Mouse (Mus musculus) heart, embryonic 15.5 days (tissue): ENCODE measurements at regions not wholly inside any gene's neighbourhood (a gene's known extent, or its start where the extent isn't known, plus 50 kb on each side); places are given as distances from the start of the nearest gene placed in this dataset.

ENCODE experiments used
- ATAC-seq: fragments of 200-750 bp; cut with Nextera tagmentation; replicated peaks from 2 replicates; pipeline ENCODE4 v1.8.0; 2017; ENCODE audit warnings: low read depth, moderate TSS enrichment; ENCODE audit not compliant: insufficient number of reproducible peaks, insufficient read depth, low FRiP score
- H3K27ac ChIP-seq: fragments of 300-500 bp; sonication (generic); 2 replicates; pipeline ENCODE4 v1.5.1; 2015; ENCODE audit warnings: mild to moderate bottlenecking, inconsistent platforms
- H3K27me3 ChIP-seq: fragments of 300-500 bp; sonication (generic); 2 replicates; pipeline ENCODE4 v1.6.1; 2015; ENCODE audit warnings: inconsistent platforms
- H3K36me3 ChIP-seq: fragments of 300-500 bp; sonication (generic); 2 replicates; pipeline ENCODE4 v1.6.1; 2015; ENCODE audit warnings: mild to moderate bottlenecking, inconsistent platforms
- H3K4me1 ChIP-seq: fragments of 300-500 bp; sonication (generic); replicated peaks from 2 replicates; pipeline ENCODE4 v1.6.1; 2015; ENCODE audit warnings: inconsistent platforms
- H3K4me2 ChIP-seq: fragments of 300-500 bp; sonication (generic); 2 replicates; pipeline ENCODE4 v1.6.1; 2015; ENCODE audit warnings: inconsistent platforms, mild to moderate bottlenecking, moderate library complexity
- H3K4me3 ChIP-seq: fragments of 300-500 bp; sonication (generic); 2 replicates; pipeline ENCODE4 v1.5.1; 2015; ENCODE audit warnings: mild to moderate bottlenecking, inconsistent platforms
- H3K9ac ChIP-seq: fragments of 300-500 bp; sonication (generic); 2 replicates; pipeline ENCODE4 v1.6.1; 2015; ENCODE audit warnings: mild to moderate bottlenecking, inconsistent platforms
- H3K9me3 ChIP-seq: fragments of 300-500 bp; sonication (generic); replicated peaks from 2 replicates; pipeline ENCODE4 v1.6.1; 2016; ENCODE audit warnings: inconsistent platforms
- WGBS: fragments of 180-500 bp; shearing (Covaris S2); methylation state at CpG from one replicate; pipeline ENCODE4 v1.1.7; 2015; ENCODE audit warnings: mixed read lengths; 5-methylcytosine and 5-hydroxymethylcytosine counted together

- no peaks in the 10 kb centered on the region for H3K4me1 ChIP-seq
- no peaks in the 10 kb centered on the region for H3K27me3 ChIP-seq
- H3K27ac ChIP-seq, result no peak overlapping the region
- ATAC-seq, result no peak
- no peak overlapping the region for H3K9ac ChIP-seq
- no peaks in the 10 kb centered on the region for H3K36me3 ChIP-seq
- no peaks in the 10 kb centered on the region for H3K9me3 ChIP-seq
- WGBS, result 80% methylated on average over 3 of the region's 3 CpGs
- H3K4me2 ChIP-seq, result no peak overlapping the region
- no peak overlapping the region for H3K4me3 ChIP-seq
These were observed 2097.5 kb downstream of the 9330182O14Rik start for GRCm38 (mm10) chr15:42231692-42232091.

DNA sequence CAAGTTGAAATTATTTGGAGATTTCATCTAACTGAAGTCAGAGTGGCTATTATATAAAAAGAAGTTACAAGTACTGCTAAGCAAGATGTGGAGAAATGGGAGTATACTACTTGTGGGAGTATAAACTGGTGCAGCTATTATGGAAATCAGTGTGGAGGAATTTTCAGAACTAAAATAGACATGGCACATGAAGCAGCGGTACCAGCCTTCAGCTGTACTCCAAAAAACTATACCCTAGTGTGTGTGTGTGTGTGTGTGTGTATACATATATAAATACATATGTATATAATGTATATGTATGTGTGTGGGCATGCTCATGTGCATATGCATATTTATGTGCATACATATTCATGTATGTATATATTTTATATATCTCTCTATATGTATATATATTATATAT lies 2112.6 kb downstream of the 9330182O14Rik start:
- Histone ChIP-seq H3K4me2 (no peak overlapping the region), H3K4me3 (no peak overlapping the region), H3K27ac (no peak overlapping the region), H3K27me3 (no peaks in the 10 kb centered on the region), H3K4me1 (no peaks in the 10 kb centered on the region), H3K9ac (no peak overlapping the region), H3K9me3 (no peaks in the 10 kb centered on the region), H3K36me3 (no peaks in the 10 kb centered on the region)
- ATAC-seq, result no peak
- WGBS, result 74% methylated on average over 1 of the region's 1 CpGs

DNA sequence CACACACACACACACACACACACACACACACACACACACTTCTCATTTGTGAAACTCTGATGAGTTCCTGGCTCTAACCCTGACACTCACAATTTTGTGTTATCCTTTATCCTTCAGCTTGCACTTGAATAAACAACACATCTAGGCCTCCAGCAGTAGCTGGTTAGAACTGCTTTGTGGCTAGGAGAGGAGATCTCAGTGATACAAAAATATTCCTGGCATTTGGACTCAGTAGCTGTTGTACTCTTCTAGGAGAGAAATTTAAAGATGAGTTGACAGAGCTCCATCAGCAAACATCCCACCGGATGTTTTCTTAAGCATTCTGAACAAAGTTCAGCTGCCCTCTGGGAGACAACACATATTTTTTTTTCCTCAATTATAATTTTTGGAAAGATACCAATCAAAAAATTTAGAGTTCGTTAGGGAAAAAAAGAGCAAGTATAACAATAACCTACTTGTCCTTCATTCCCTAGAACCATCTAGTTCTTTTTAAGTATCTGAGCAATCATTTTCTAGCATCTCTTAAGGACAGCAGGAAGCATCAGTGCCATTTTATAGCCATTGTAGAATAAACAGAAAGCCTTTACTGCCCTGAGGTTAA lies 2118.7 kb downstream of the 9330182O14Rik start:
- Histone ChIP-seq H3K36me3 (no peaks in the 10 kb centered on the region), H3K4me2 (no peak overlapping the region), H3K4me1 (no peaks in the 10 kb centered on the region), H3K9me3 (no peaks in the 10 kb centered on the region), H3K9ac (no peak overlapping the region), H3K27ac (no peak overlapping the region), H3K27me3 (no peaks in the 10 kb centered on the region), H3K4me3 (no peak overlapping the region)
- 64% methylated on average over 2 of the region's 2 CpGs for WGBS
- ATAC-seq, result no peak

DNA sequence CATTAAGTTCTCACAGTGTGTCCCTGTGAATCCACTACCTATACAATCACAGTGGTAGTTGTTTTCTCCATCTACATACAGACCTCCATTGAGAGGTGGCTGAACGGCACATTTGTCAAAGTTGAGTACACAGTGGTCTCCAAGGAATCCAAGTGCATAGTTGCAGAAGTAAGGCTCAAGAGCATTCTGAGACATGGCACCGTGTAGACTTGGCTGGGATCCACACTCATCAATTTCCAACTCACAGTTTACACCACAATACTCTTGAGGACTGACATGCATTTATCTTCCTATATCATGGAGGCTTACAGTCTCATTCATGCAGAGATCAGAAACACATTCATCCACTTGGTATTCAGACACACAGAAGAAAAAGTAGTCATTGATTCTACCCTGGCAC lies 2122.2 kb downstream of the 9330182O14Rik start:
- 80% methylated on average over 2 of the region's 2 CpGs for WGBS
- no peaks in the 10 kb centered on the region for H3K9me3 ChIP-seq
- no peaks in the 10 kb centered on the region for H3K4me1 ChIP-seq
- no peaks in the 10 kb centered on the region for H3K27me3 ChIP-seq
- H3K4me2 ChIP-seq, result no peak overlapping the region
- H3K4me3 ChIP-seq, result no peak overlapping the region
- H3K36me3 ChIP-seq, result no peaks in the 10 kb centered on the region
- ATAC-seq, result no peak
- no peak overlapping the region for H3K9ac ChIP-seq
- no peak overlapping the region for H3K27ac ChIP-seq

GRCm38 (mm10) chr15:42275117-42275516 lies 2141.0 kb downstream of the 9330182O14Rik start:
- H3K4me2 ChIP-seq, result no peak overlapping the region
- no peak overlapping the region for H3K27ac ChIP-seq
- no peaks in the 10 kb centered on the region for H3K9me3 ChIP-seq
- no peak overlapping the region for H3K9ac ChIP-seq
- H3K4me3 ChIP-seq, result no peak overlapping the region
- no peaks in the 10 kb centered on the region for H3K36me3 ChIP-seq
- no peaks in the 10 kb centered on the region for H3K4me1 ChIP-seq
- WGBS, result 44% methylated on average over 1 of the region's 1 CpGs
- no peak for ATAC-seq
- no peaks in the 10 kb centered on the region for H3K27me3 ChIP-seq

DNA sequence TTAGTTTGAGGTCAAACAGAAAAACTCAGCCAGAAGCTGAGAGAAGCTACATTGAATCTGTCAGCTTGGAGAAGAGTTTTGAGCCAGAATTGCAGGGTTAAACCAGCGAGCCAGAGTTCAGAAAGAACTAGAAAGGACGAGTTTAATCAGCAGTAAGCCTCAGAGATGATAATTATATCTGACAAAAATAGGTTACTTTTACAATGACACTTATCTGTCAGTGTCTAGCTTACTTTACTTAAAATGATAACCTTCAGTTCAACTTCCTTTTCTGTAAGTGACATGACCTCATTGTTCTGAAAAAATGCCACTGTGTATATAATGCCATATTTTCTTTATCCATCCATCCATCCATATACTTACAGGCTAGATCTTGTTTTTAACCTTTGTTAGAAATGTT lies 2143.1 kb downstream of the 9330182O14Rik start:
- no peaks in the 10 kb centered on the region for H3K4me1 ChIP-seq
- no peak overlapping the region for H3K4me3 ChIP-seq
- H3K36me3 ChIP-seq, result no peaks in the 10 kb centered on the region
- no peak for ATAC-seq
- 59% methylated on average over 2 of the region's 2 CpGs for WGBS
- H3K4me2 ChIP-seq, result no peak overlapping the region
- H3K9me3 ChIP-seq, result no peaks in the 10 kb centered on the region
- no peak overlapping the region for H3K27ac ChIP-seq
- no peaks in the 10 kb centered on the region for H3K27me3 ChIP-seq
- no peak overlapping the region for H3K9ac ChIP-seq

GRCm38 (mm10) chr15:42280810-42281209 lies 2146.6 kb downstream of the 9330182O14Rik start:
- WGBS, result 89% methylated on average over 3 of the region's 3 CpGs
- Histone ChIP-seq H3K4me3 (no peak overlapping the region), H3K4me1 (no peaks in the 10 kb centered on the region), H3K36me3 (no peaks in the 10 kb centered on the region), H3K27ac (no peak overlapping the region), H3K9ac (no peak overlapping the region), H3K27me3 (no peaks in the 10 kb centered on the region), H3K4me2 (no peak overlapping the region), H3K9me3 (no peaks in the 10 kb centered on the region)
- no peak for ATAC-seq

DNA sequence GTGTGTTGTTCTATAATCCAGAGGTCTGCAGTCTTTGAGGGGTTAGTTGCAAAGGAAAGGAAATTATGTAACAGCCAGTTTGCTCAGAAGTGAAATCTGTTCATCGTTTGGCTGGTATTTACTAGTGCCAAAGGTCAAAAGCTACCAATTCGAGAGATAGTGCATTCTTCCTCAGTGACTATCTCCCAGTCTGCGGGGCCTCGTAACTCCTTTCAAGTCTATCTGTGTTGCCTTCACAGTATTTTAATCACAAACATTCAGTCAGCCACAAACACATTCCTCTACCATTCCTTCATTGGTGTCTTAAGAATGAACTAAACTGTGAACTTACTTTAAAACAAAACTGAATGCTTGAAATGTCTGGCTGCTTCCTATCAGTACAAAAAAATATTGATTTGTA lies 2162.2 kb downstream of the 9330182O14Rik start:
- WGBS, result 20% methylated on average over 4 of the region's 4 CpGs
- Histone ChIP-seq H3K4me1 (no peaks in the 10 kb centered on the region), H3K27ac (no peak overlapping the region), H3K9ac (no peak overlapping the region), H3K27me3 (no peaks in the 10 kb centered on the region), H3K9me3 (no peaks in the 10 kb centered on the region), H3K4me2 (no peak overlapping the region), H3K36me3 (no peaks in the 10 kb centered on the region), H3K4me3 (no peak overlapping the region)
- ATAC-seq, result no peak

- Histone ChIP-seq H3K27ac (no peak overlapping the region), H3K4me2 (no peak overlapping the region)
- no peak for ATAC-seq
These were observed 2163.3 kb downstream of the 9330182O14Rik start for GRCm38 (mm10) chr15:42297430-42297829.

DNA sequence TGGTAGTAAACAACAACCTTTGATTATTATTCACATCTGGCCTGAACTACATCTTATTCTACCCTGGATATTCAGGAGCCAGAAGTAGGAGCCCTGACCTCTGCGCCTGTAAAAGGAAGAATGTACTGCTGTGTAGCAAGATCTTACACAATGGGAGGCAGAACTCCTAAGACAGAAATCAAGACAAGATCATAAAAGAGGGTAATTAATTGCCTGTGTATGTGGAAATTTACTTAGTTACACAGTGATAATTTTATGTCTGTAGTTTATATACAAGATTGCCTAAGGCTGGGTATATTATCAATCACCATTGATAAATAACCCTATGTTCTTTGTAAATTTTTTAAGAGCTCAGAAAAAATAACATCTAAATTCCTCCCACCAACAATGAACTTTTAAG lies 2167.8 kb downstream of the 9330182O14Rik start:
- H3K36me3 ChIP-seq, result no peaks in the 10 kb centered on the region
- H3K4me1 ChIP-seq, result no peaks in the 10 kb centered on the region
- no peak overlapping the region for H3K27ac ChIP-seq
- no peak for ATAC-seq
- WGBS, result 89% methylated on average over 1 of the region's 1 CpGs
- no peak overlapping the region for H3K4me2 ChIP-seq
- H3K9me3 ChIP-seq, result no peaks in the 10 kb centered on the region
- H3K4me3 ChIP-seq, result no peak overlapping the region
- H3K9ac ChIP-seq, result no peak overlapping the region
- H3K27me3 ChIP-seq, result no peaks in the 10 kb centered on the region

More at GRCm38 (mm10) chr15:42297430-42297829, 2163.3 kb downstream of the 9330182O14Rik start:
- Histone ChIP-seq H3K4me3 (no peak overlapping the region), H3K27me3 (no peaks in the 10 kb centered on the region), H3K9me3 (no peaks in the 10 kb centered on the region), H3K9ac (no peak overlapping the region), H3K4me1 (no peaks in the 10 kb centered on the region), H3K36me3 (no peaks in the 10 kb centered on the region)

- H3K9ac ChIP-seq, result no peak overlapping the region
- no peak overlapping the region for H3K27ac ChIP-seq
- 72% methylated on average over 3 of the region's 3 CpGs for WGBS
- no peaks in the 10 kb centered on the region for H3K36me3 ChIP-seq
- H3K27me3 ChIP-seq, result no peaks in the 10 kb centered on the region
- no peak overlapping the region for H3K4me2 ChIP-seq
- H3K4me3 ChIP-seq, result no peak overlapping the region
- no peaks in the 10 kb centered on the region for H3K4me1 ChIP-seq
- no peak for ATAC-seq
- no peaks in the 10 kb centered on the region for H3K9me3 ChIP-seq
These were observed 2169.9 kb downstream of the 9330182O14Rik start for GRCm38 (mm10) chr15:42304097-42304496.

GRCm38 (mm10) chr15:42309586-42309985 lies 2175.4 kb downstream of the 9330182O14Rik start:
- Histone ChIP-seq H3K36me3 (no peaks in the 10 kb centered on the region), H3K27me3 (no peaks in the 10 kb centered on the region), H3K4me1 (peaks cover 11% of the 10 kb centered on the region), H3K27ac (no peak overlapping the region), H3K4me3 (no peak overlapping the region), H3K9ac (no peak overlapping the region), H3K9me3 (no peaks in the 10 kb centered on the region), H3K4me2 (no peak overlapping the region)
- ATAC-seq, result no peak
- 53% methylated on average over 5 of the region's 5 CpGs for WGBS
